ENCODE assay signal across 8 mouse cellular contexts in genomic region chrX:109095245-109096242, GRCm38 (mm10). TPM values are rescaled to one million over a fixed set of nuclear protein-coding genes. Genes with fewer than 3 reads are reported as not detected.
DNase-seq lines count a peak whose midpoint lies in the region; ATAC-seq and TF ChIP-seq lines count a peak whose summit lies in the region.

Sh3bgrl (plus strand) TSS chrX:109095365.

- peak within 1 kb of the TSS; percentile 65 for H3K9ac ChIP-seq in forebrain, embryonic 15.5 days (replicated peaks)
- H3K9ac ChIP-seq in lung, embryonic 14.5 days, result peak within 1 kb of the TSS; percentile 66

- peak within 1 kb of the TSS; percentile 69 for H3K4me3 ChIP-seq in G1E (ENCODE audit: low read depth, low read length)
- H3K4me3 ChIP-seq in forebrain, embryonic 15.5 days, result peak within 1 kb of the TSS; percentile 57
- H3K4me3 ChIP-seq in lung, embryonic 14.5 days (ENCODE audit: low read depth, low read length), result peak within 1 kb of the TSS; percentile 52
- H3K4me3 ChIP-seq in thymus, adult 2 months (ENCODE audit: control insufficient read depth, insufficient read depth, low read length), result peak within 1 kb of the TSS; percentile 84

- peak; percentile 9 for DNase-seq in G1E (ENCODE audit: low spot score)
- peak; percentile 8 for DNase-seq in cerebellum, adult 11-12 months
- peak; percentile 76 for DNase-seq in heart, postnatal 14 days
- DNase-seq in layer of hippocampus, adult 18-20 months (ENCODE audit: low spot score in 2 of 2), result peak; percentile 40 to 57
- DNase-seq in lung, embryonic 14.5 days, result peak; percentile 91
- DNase-seq in thymus, adult 2 months, result peak; percentile 47

- no peaks in the 10 kb centered on the region for H3K27me3 ChIP-seq in G1E (ENCODE audit: insufficient read depth, low read length)
- no peaks in the 10 kb centered on the region for H3K27me3 ChIP-seq in forebrain, embryonic 15.5 days
- H3K27me3 ChIP-seq in lung, embryonic 14.5 days (ENCODE audit: insufficient read depth, low read length), result no peaks in the 10 kb centered on the region
- H3K27me3 ChIP-seq in thymus, adult 2 months (ENCODE audit: control insufficient read depth, insufficient read depth, low read length), result no peaks in the 10 kb centered on the region

- WGBS in forebrain, embryonic 15.5 days, result 17% methylated on average over 26 of the region's 26 CpGs
- WGBS in lung, embryonic 14.5 days, result 9% methylated on average over 26 of the region's 26 CpGs
- WGBS in thymus, adult 2 months, result 1% methylated on average over 26 of the region's 26 CpGs

- 0 out of 2 replicates have a peak, but pooled peaks have one; percentile 21 for TF ChIP-seq POLR2A in thymus, adult 2 months (IDR thresholded peaks at IDR 0.05; ENCODE audit: control insufficient read depth, extremely low read depth, insufficient read depth, low read length, poor library complexity)

- intact Hi-C loops in heart, postnatal 14 days (cut with DNase I), result loop anchor here (5.0 kb wide), 1 partner anchor 42 kb away; no protein-coding TSS in a partner anchor

- H3K4me1 ChIP-seq in G1E (ENCODE audit: insufficient read depth, low read depth, low read length), result peaks cover 6% of the 10 kb centered on the region; the same call in 1 of the 2 replicates
- no peaks in the 10 kb centered on the region for H3K4me1 ChIP-seq in forebrain, embryonic 15.5 days
- no peaks in the 10 kb centered on the region for H3K4me1 ChIP-seq in lung, embryonic 14.5 days (ENCODE audit: insufficient read depth)
- 0 out of 2 replicates have a peak, but pooled peaks cover 2% of the 10 kb centered on the region for H3K4me1 ChIP-seq in thymus, adult 2 months (replicated peaks; ENCODE audit: control insufficient read depth, insufficient read depth, low read length)

- H3K36me3 ChIP-seq in G1E (replicated peaks), result no peaks in the 10 kb centered on the region
- H3K36me3 ChIP-seq in forebrain, embryonic 15.5 days, result no peaks in the 10 kb centered on the region
- no peaks in the 10 kb centered on the region for H3K36me3 ChIP-seq in lung, embryonic 14.5 days (ENCODE audit: insufficient read depth)
- no peaks in the 10 kb centered on the region for H3K36me3 ChIP-seq in thymus, adult 2 months (ENCODE audit: control insufficient read depth, insufficient read depth, low read length)

- peak; percentile 99 for ATAC-seq in G1E (ENCODE audit: extremely low read depth, insufficient number of reproducible peaks, low FRiP score, poor library complexity, severe bottlenecking)
- ATAC-seq in forebrain, embryonic 15.5 days (replicated peaks), result peak; percentile 98
- peak; percentile 99 for ATAC-seq in lung, embryonic 14.5 days (ENCODE audit: insufficient read depth)
- ATAC-seq in neutrophil, adult 5-6 weeks (ENCODE audit: extremely low read depth, insufficient number of reproducible peaks, low FRiP score, poor library complexity, severe bottlenecking), result peak; percentile 85

- TF ChIP-seq CTCF in G1E (IDR thresholded peaks at IDR 0.05; ENCODE audit: low read depth, low read length), result no peak
- TF ChIP-seq CTCF in lung, embryonic 14.5 days (IDR thresholded peaks at IDR 0.05; ENCODE audit: low read depth), result no peak
- no peak for TF ChIP-seq CTCF in thymus, adult 2 months (IDR thresholded peaks at IDR 0.05; ENCODE audit: borderline replicate concordance, control insufficient read depth, extremely low read depth, insufficient read depth, low read length, poor library complexity)

- peak within 1 kb of the TSS; percentile 42 for H3K4me2 ChIP-seq in forebrain, embryonic 15.5 days (replicated peaks)
- peak within 1 kb of the TSS; percentile 60 for H3K4me2 ChIP-seq in lung, embryonic 14.5 days

- peak within 1 kb of the TSS; percentile 95 for H3K27ac ChIP-seq in forebrain, embryonic 15.5 days (replicated peaks)
- peak within 1 kb of the TSS; percentile 91 for H3K27ac ChIP-seq in lung, embryonic 14.5 days (ENCODE audit: low read depth)
- peak within 1 kb of the TSS; percentile 39 for H3K27ac ChIP-seq in thymus, adult 2 months (ENCODE audit: control insufficient read depth, insufficient read depth, low read length)

- H3K9me3 ChIP-seq in G1E (replicated peaks), result no peaks in the 10 kb centered on the region
- no peaks in the 10 kb centered on the region for H3K9me3 ChIP-seq in forebrain, embryonic 15.5 days
- H3K9me3 ChIP-seq in lung, embryonic 14.5 days (ENCODE audit: low read depth, low read length), result no peaks in the 10 kb centered on the region

RNA-seq across cellular contexts. Expression of gene Sh3bgrl, which starts in this region (rescaled TPM):
- total RNA-seq in G1E (2014; fragmentation: Nextera tagmentation) (139 and 140 TPM in 2 replicates), G1E (2017) (89.6 and 102 TPM in 2 replicates)
- polyA plus RNA-seq in G1E (2012), result 2.7 and 4.3 TPM in 2 replicates
- polyA plus RNA-seq in forebrain, embryonic 15.5 days (2015; fragmentation: Nextera tagmentation; extraction: Ambion mirVana), result 271 and 273 TPM in 2 replicates
- total RNA-seq in heart, postnatal 14 days (2021), result 10 to 100 TPM; 39.6 to 49.5 TPM
- total RNA-seq in layer of hippocampus, adult 18-20 months (2021), result 10 to 100 TPM; 73.8 to 81.1 TPM
- polyA plus RNA-seq in lung, embryonic 14.5 days (2014; fragmentation: Nextera tagmentation; extraction: Ambion mirVana), result 213 TPM in 2 replicates
- 41.6 and 43.4 TPM in 2 replicates for total RNA-seq in neutrophil, adult 5-6 weeks (2017)
- polyA plus RNA-seq in thymus, adult 2 months (2012; rRNA removed), result 9.5 and 10.3 TPM in 2 replicates

Comparison
In these comparisons a context has a peak if more than half of its experiments do, and no peak if none do; other contexts are left out.
1. Peak in every context shown above with its lines: DNase-seq, ATAC-seq, H3K4me3 ChIP-seq and H3K27ac ChIP-seq.
2. RNA of gene Sh3bgrl (polyA plus RNA-seq): 271 to 273 TPM in forebrain, embryonic 15.5 days and 213 TPM in lung, embryonic 14.5 days; 9.5 to 10.3 TPM in thymus, adult 2 months and 2.7 to 4.3 TPM in G1E; every median in the first group is over 10 times any median in the second.
3. DNase-seq: peak in every context shown above with its lines; median percentile 91 in lung, embryonic 14.5 days; 76 in heart, postnatal 14 days; 48 in layer of hippocampus, adult 18-20 months; 47 in thymus, adult 2 months; 9 in G1E; 8 in cerebellum, adult 11-12 months.
4. H3K27ac ChIP-seq: peak in every context shown above with its lines; median percentile 95 in forebrain, embryonic 15.5 days; 91 in lung, embryonic 14.5 days; 39 in thymus, adult 2 months.